Mouse (Mus musculus): ENCODE results near the gene Lhx3.

The Lhx3 gene

DNA sequence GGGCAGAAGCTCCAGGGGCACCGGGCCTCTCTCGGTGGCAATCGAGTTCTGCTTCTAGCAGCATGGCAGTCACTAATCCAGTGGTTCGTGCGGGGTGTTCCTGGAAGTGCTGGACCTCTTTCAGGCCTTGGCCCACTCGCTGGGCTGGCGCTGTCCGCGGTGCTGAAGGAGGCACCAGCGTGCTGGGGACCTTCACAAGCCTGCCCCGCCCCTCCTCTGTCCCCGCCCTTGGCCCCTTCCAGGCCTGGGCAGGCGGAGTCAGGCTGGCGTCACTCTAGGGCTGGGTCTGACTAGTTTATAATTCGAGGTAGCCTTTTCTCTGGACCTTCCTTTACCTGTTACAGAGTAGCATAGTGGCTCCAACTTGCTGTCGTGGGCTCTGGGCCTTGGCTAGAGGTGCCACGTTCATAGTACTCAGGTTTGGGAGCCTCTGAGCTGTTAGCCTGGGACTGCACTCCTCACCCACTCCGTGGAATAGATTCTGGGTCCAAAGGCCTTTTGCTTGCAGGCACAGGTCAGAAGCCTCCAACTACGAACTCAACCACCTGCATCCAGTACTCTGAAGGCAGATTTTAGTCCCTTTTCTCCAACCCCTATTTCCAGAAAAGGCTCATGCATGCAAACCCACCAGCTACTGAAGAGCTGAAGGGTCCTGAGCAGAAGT lies at the start of gene Lhx3:
Gene Lhx3, minus strand, starts transcription at position 164 of the 664 bp plus-strand sequence.
- DNase-seq = peak; percentile 90

DNA sequence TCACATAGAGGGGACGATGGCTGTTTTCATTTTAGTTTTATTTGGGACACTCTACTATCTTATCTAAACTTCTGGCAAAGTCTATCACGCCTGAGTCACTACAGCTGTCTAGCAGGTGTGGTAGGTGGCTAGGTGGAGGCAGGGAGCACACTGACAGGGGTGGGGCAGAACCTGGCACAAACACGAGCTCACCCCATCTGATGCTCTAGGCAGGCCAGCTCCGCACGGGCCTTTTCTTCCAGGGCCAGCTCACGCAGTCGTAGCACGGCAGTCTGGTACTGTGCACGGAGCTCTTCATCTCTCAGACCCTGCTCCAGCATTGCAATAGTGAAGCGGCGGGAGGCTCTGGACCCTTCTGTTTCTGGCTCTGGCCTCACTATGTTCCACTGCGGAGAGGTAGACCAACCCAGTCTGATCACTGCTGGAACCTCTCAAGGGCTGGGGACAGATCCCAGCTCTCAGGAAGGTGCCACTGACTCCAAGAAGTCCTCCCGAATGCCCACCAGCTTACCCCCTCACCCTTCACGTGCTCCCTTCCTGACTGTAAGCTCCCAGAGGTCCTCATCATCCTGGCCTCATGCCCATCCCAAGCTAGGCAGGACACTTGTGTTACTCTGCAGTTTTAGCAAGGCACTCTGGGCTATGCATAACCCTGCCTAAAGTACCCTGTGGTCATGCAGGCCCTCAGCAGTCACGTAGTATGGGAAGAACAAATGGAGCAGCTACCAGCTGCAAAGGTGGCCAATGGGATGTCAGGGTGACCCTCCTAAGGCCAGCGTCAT lies 49.4 kb upstream of the Lhx3 start:
- no peak for DNase-seq

DNA sequence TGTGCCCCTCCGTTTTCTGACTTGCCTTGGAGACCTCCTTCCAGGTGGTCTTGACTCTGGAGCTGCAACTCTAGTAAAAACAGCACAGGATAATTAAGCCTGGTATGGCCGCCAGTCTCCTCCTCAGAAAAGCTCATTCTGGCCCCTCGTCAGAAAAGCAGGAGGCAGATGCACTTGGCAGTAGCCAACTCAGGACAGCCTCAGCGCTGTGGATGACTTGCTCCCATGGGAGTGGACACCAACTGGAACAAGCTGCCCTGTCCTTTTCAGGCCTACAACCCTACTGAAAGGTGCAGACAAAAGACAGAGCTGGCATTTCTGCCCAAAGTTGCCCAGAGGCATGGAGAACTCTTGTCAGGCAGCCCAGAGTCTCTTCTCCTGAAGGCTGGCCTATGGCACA lies 46.7 kb upstream of the Lhx3 start:
- no peak for DNase-seq

DNA sequence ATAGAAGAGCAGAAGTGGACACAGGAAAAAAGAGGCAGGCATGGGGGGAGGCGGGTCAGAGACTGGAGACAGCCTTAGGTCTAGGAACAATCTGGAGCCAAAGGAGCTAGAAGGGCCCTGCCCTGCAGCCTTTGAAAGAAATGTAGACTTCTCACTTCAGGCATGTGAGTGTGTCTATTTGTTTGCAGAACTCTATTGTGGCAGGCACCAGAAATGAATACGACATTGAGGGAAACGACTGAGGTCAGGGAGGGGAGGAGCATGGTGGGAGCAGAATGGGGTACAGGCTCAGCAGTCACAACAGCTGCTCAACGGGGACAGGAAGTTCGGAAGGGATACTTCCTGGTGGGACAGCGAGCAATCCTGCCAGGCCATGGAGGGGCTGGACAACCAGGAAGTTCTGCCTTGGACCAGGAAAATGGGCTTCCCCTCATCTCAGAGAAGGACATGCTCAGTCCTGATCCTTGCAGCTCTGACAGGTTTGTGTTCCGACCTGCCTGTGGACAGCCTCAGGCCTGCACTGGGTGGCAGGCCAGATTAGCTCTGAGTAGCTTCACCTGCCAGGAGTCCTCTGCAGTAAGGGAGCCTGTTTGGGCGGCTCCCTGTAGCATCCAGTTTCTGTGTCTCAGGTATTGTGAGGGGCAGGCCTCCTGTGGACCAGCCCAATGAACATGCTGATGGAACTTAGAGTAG lies 44.6 kb upstream of the Lhx3 start:
- DNase-seq = no peak

DNA sequence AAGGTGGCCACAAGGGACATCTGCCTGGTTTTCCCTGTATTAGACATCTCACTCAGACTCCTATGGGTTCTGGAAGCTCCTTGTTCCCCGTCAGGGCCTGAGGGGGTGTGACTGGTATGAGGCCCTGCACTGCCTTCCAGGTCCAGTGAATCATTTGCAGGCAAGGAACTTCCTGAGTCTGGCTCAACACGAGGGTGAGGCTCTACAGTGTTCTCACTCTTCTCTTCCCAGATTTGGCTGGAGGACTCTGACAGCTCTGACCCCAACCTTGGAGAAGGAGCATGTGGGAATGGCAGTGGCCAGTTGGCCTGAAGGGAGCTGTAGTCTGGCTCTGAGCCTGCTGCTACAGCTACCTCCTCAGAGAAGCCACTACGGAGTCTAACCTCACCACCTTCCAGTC lies 39.4 kb upstream of the Lhx3 start:
- DNase-seq = no peak

DNA sequence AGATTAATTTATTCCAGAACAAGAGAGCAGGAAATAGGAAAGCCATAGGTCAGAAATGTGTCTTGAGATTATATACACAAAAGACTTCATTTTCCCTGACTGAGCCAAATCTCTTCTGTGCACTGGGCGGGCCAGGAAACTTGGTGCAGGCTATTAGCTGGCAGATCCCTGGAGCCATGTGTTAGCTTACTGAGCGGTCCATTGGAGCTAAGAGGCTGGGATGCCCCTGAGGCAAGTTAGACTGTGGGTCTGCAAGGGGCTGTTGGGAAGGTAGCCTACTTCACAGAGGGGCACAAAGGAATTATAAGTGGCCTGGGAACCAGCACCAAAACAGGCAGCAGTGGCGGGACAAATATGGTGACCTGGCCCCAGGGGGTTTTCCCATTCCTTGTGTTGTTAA lies 32.8 kb upstream of the Lhx3 start:
- DNase-seq = no peak

DNA sequence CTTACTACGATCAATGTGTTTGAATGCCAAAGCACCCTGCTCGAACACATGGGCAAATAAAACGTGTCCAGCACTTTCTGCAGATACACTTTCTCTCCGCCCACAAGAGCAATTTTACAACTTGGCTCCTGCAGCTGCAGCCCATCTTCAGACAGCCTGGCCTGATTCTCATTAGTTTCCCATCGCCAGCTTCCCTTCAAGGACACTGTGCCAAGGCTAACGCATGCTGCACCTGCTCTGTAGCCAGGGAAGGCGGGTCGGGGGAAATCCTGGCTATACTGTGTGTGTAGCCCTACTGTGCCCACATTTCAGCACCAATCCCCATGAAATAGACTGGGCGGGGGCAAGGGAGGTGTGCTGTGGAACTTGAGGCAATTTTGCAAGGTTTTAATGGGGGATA lies 32.2 kb upstream of the Lhx3 start:
- no peak for DNase-seq

DNA sequence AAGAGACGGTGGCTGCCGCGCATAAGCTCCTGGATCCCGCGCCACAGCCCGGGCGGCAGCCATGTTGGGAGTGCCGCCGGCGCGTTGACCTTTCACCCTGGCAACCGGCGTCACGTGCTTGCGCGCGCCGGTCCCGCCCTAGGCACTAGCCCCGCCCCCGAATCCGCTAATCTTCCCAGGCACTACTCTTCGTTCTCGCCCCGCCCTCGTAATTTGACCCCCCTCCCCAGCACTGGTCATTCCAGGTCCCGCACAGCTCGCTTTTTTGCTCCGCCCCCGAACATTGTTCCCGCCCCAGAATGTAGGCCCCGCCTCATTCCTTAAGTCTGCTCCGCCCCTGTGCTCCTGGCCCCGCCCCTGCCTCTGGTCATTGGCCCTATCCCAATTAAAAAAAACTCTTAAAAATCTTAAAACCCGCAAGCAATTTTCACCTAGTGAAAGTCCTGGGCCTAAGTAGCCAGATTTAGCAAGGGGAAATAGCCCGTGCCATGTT lies 29.2 kb upstream of the Lhx3 start, which contains the start of gene Qsox2:
Gene Qsox2, minus strand, starts transcription at position 236 of the 493 bp plus-strand sequence.
- DNase-seq = peak; percentile 94

DNA sequence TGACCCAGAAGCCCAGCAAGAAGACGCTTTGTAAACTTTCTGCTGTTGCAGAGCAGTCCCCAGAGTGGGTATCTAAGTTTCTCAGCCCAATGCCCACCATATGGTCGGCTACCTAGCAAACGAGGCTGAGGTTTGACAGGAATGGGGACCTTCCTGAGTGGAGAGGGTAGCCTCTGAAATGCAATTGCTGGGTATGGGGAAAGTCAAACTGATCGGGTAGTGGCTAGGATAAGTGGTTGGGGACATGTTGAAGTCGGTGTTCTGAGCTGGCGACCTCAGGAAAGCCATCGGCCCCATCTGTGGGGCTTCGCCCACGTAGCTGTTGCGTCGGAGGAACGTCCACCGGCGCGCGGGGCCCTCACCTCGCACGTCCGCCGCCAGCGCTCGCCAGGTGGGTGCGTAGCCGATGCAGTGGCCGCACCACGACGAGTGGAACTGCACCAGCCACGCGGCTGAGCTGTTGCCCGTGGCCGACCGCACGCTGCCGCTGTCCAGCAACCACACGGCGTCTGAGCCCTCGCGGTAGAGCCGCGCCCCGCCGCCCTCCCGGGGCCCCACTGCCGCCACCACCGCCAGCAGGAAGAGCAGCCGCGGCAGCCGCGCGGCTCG lies 28.7 kb upstream of the Lhx3 start:
- DNase-seq = no peak

DNA sequence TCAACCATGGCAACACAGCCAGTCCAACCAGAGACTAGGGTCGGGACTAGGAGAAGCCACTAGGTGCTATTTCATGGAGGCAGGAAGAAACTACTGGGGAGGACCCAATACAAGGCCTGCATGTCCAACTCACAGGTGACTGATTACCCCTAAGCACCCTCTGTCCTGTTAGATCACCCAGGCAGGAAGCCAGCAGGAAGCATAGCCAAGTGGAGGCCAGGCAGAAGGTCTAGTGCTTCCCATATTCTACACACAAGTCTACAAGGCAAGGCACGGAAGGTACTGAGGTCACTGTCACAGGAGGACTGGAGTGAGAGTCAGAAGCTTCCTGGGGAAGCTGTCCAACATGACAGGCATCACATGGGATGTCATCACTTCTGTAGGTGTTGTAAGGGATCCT lies 26.7 kb upstream of the Lhx3 start:
- no peak for DNase-seq

DNA sequence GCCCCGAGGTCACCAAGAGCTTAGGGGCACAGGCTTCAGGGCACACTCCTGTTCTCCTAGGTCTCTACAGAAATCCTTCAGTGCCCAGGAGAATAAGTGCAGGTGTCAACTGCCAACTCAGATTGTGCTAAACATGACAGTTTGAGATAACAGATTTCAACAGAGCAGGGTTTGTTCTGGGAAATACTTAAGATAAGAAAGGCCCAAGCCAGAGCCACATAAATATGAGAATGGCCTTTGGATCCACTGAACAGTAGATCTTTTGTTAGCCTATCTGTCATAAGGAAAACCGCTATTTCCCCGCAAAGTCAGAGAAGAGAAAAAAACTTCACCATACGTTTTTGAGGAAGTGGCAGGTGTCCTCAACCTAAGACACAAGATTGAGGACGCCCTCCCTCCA lies 26.2 kb upstream of the Lhx3 start:
- no peak for DNase-seq

DNA sequence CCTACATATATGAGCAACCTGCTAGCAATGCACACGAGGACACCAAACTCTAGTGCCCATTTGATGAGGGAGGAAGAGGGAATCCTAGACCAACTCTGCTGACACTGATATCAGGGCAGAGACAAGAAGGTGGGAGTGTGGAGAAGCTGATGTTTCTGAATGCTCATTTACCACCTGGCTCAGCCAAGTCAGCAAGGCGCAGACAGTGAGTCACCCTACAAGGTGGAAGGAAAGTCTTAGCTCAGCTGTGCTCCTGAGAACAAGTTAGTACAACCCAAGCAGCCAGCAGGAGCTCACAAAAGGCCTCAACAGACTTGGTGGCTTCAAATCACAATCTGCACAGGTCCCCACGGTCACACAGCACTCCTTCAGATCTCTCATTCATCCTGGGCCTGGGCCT lies 23.3 kb upstream of the Lhx3 start:
- no peak for DNase-seq

DNA sequence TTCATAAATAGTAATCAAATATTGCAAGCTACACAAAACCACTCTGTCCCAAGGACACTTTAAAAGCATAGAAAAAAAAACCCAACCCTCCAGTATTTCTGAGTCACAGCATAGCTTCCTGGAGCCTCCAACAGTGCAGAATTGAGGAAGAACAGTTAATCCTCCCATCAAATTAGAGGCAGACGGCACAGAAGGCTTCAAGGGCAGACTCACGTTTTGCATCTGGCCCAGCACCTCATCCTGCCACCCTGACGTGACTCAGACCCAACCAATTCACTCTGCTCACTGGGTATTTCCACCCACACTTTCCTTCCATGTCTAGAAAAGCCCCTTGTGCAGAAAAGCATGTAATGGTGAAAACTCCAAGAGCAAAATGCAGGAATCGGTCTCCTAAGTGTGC lies 22.2 kb upstream of the Lhx3 start:
- no peak for DNase-seq

DNA sequence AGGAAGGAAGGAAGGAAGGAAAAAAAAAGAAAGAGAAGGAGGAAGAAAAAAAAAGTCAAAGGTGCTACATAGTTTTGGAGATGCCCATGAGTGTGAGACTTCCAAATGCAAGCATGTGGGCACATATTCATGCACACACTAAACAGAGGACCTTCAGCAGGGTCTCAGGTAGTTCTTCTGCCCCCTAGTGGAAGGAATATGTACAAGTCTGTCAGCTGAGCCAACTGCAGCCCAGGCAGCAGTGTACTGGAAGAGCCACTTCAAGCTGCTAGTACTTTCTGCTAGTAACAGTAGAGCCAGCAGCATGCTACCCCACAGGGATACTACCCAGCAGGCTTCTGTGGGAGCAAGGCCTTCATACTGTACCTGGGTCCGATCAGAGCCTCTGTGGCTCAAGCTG lies 19.7 kb upstream of the Lhx3 start:
- peak; percentile 27 for DNase-seq

DNA sequence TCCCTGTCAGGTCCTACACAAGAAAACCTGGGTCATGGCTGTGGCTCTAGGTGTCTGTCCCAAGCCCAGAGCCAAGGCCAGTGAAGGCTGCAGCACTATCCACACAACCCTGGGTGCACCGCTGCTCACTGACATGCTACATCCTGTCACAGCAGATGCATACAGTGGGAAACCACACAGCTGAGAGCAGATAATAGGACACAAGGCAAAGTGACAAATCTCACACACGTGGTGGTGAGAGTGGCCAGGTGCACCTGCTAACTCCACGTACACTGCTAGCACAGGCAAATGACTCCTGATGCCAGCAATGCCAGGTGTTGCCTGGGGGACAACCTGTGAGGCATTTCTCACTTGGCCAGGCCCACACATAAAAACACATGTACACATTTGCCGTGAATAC lies 17.2 kb upstream of the Lhx3 start:
- no peak for DNase-seq

DNA sequence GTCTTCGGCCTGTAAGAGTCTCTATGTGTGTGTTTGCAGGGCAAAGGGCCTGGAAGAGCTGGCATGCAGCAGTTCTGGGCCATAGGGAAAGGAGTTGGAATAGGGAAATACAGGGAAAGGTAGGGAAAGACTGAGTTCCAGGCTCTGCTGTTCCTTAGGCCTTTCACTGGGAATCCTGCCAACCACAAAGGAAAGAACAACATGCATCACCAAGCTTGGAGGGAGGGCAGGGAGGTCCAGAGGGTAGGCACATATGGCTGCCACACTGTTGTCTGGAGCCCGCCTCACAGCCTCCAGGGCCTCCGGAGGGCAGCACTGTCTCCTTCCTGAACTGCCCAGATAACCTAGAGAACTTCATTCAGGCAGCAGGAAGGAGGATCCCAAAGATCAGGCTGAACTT lies 15.9 kb upstream of the Lhx3 start:
- no peak for DNase-seq

DNA sequence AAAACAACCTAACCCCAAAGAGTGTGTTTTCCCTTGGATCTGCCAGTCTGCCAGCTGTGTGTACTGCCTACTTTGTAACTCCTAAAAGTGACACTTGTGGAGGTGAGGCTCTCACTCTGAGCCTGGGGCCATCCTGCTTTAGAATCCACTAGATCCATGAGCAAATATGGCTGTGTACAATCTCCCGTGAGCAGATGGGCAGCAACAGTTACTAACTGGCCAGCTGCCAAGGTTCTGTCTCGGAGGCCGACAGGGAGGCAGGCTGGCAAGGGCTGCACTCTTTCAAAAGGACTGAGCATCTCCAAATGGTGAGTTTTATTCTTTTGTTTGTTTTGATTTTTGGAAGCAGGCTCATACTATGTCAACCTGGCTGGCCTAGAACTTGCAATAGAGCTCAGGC lies 6.4 kb upstream of the Lhx3 start:
- DNase-seq = no peak

DNA sequence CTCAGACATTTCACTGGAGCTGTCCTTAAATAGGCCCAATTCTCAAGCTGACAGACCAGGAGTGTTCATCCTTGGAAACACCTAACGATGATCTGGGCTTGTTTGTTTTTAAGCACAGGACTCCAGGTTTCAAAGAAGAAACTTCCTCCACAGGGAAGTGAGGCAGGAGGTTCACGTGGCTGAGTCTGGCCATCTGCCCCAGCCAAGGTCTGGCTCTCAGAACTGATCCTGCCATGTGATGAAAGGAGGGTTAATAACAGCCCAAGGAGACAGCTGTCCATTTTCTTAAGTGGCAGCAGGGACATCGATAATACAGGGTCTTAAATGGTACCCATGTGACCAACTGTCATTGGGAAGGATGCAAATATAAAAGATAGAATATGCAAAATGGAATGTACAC lies 1.5 kb upstream of the Lhx3 start:
- no peak for DNase-seq

DNA sequence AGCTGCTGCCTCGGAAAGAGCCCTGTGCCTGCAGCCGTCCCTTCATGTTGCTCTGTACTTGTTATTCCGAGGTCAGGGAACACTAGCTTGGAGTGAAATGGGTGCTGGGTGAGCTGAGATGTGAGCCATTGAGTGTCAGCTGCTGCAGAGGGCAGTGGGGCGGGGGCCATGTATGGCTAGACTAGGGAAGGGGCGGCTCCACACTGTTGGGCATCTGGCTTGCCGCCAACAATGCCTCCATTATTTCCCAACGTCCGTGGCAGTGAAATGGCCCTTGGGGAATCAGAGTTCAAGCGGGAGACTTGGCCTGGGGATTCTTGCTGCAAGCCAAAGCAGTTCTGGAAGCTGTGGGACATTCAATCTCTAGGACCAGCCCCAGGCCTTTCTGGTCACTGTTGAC lies 530 bp downstream of the Lhx3 start:
- no peak for DNase-seq

DNA sequence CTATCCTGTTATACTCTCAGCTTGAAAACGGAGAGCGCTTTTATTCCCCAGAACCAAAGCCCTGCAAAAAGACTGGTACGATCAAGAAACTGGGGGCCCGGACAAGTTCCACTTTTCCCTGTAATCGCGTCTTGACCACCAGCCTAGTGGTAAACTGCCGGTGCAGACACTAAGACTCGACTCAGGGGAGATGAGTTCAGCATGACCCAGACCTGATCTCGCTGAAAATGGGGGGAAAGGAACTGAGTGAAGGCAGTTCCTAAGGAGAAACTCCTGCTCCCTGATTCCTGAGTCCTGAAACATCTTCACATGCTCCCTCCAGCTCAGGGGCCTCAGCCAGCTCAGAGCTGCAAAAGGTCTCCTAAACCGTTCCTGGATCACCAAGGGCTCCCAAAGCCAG lies 2.3 kb downstream of the Lhx3 start:
- no peak for DNase-seq

DNA sequence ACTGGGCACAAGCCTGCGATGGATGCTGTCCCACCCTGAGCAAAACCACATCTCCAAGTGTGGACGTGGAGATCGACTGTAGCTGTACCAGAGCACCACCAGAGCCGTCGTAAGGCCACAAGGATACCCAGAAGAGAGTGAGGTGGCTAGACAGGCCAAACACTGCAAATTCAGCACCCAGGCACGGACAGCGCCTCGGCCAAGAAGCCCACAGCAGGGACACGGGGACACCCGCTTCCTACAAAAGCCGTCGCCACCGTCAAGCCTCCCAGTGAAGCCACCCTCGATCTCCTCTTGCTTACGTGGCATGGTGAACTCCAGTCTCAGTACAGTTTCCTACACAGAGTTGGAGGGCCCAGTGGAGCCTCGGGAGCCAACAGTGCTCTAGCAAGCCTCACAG lies 3.0 kb downstream of the Lhx3 start:
- peak; percentile 45 for DNase-seq

DNA sequence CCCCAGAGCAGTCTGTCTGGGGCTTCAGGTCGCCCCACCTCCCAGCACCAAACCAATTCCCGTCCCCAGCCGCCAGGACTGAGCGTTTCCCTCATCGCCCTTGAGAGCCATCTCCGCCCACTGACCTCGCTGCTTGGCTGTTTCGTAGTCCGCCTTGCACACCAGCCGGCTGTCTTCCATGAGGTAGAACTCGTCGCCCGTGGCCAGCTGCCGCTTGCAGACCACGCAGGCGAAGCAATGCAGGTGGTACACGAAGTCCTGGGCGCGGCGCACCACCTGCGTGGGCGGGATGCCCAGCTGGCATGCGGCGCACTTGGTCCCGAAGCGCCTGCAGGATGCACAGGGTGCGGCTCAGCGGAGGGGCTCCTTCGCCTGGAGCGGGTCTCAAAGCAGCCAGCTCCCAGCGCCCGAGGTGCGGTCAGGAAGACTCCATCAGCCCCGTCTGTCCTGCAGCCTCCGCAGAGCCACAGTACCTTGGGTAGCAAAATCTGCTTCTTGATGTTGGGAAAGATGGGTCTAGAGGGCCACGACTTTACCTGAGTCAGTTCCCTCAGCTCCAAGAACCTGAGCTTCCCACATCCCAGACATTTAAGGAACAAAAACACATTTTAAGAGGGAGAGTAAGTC lies 5.1 kb downstream of the Lhx3 start:
- DNase-seq = no peak
